Mouse (Mus musculus) cortical plate, adult 2 months (tissue): Measurements from ENCODE around the gene Tril.

Experiments
- CTCF ChIP-seq: fragments of 200-500 bp; IDR thresholded peaks from 2 replicates; pipeline ENCODE4 v1.5.1; 2011; ENCODE audit warnings: mild to moderate bottlenecking, control low read depth, low read length; ENCODE audit not compliant: insufficient read depth; ENCODE audit errors: extremely low read depth
- POLR2A ChIP-seq: fragments of 200-500 bp; IDR thresholded peaks from 2 replicates; pipeline ENCODE4 v1.6.1; 2011; ENCODE audit warnings: mild to moderate bottlenecking, low read length, control low read depth; ENCODE audit not compliant: insufficient read depth; ENCODE audit errors: extremely low read depth

GRCm38 (mm10) chr6:53808801-53809200, 11.8 kb downstream of the Tril start:
- TF ChIP-seq CTCF: no peak
- no peak for TF ChIP-seq POLR2A
